Comparison of ENCODE assay signal across 13 mouse cellular contexts in the genomic region with DNA sequence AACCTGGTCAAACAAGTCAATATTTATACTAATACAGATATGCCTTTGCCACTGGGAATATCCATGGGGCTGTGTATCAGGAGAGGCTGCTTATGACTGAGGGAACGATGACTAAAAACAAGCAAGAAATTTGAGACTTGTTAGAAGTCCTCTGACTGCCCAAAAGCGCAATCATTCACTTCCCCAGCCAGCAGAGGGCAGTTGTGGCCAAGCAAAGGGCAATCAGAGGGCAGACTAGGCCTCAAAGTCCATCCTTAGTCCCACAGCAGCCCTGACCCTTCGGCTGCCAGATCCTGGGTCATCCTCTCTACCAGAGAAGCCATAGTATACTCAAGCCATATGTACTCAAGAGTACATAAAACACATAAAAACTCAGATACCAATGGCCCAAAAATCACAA. TPM values are rescaled to one million over a fixed set of nuclear protein-coding genes. Genes with fewer than 3 reads are reported as not detected.
DNase-seq lines count a peak whose midpoint lies in the region; ATAC-seq and TF ChIP-seq lines count a peak whose summit lies in the region.
"Had no signal": no experiment of that assay in that cellular context is flagged by ENCODE, and none has a peak within 500 bp of the region (broad histone marks: within the 10 kb centered on the region; RNA-seq: fewer than 3 reads in every experiment).

No protein-coding gene starts in this region.

- no peak for TF ChIP-seq POLR2A in bone marrow macrophage, adult 2 months (IDR thresholded peaks at IDR 0.05; ENCODE audit: borderline replicate concordance, low read depth, low read length)

- TF ChIP-seq EP300 in stomach, postnatal 0 days (optimal IDR thresholded peaks at IDR 0.05), result no peak

- WGBS in intestine, postnatal 0 days, result 60% methylated on average over 3 of the region's 3 CpGs
- WGBS in intestine, embryonic 16.5 days, result 55% methylated on average over 3 of the region's 3 CpGs
- WGBS in stomach, postnatal 0 days, result 45% methylated on average over 3 of the region's 3 CpGs

- no peak overlapping the region for H3K4me2 ChIP-seq in intestine, postnatal 0 days (replicated peaks; ENCODE audit: low read depth)
- H3K4me2 ChIP-seq in intestine, embryonic 16.5 days (ENCODE audit: low read depth, low read length), result no peak overlapping the region
- no peak overlapping the region for H3K4me2 ChIP-seq in stomach, postnatal 0 days (replicated peaks; ENCODE audit: low read depth)
- H3K4me2 ChIP-seq: forebrain, embryonic 13.5 days; hindbrain, embryonic 15.5 days; liver, embryonic 15.5 days; midbrain, embryonic 12.5 days; stomach, embryonic 15.5 days had no signal

- no peak overlapping the region for H3K4me3 ChIP-seq in intestine, postnatal 0 days (ENCODE audit: low read depth, low read length)
- no peak overlapping the region for H3K4me3 ChIP-seq in intestine, embryonic 16.5 days (ENCODE audit: low read length)
- H3K4me3 ChIP-seq in bone marrow macrophage, adult 2 months (ENCODE audit: insufficient read depth, low read length), result no peak overlapping the region
- H3K4me3 ChIP-seq in stomach, postnatal 0 days (ENCODE audit: low read depth, low read length), result no peak overlapping the region
- H3K4me3 ChIP-seq: forebrain, embryonic 13.5 days; hindbrain, embryonic 15.5 days; liver, embryonic 15.5 days; midbrain, embryonic 12.5 days; stomach, embryonic 15.5 days had no signal

- no peak overlapping the region for H3K9ac ChIP-seq in intestine, postnatal 0 days (ENCODE audit: low read depth, low read length)
- no peak overlapping the region for H3K9ac ChIP-seq in intestine, embryonic 16.5 days (ENCODE audit: low read depth, low read length)
- no peak overlapping the region for H3K9ac ChIP-seq in stomach, postnatal 0 days (ENCODE audit: low read length)
- H3K9ac ChIP-seq: forebrain, embryonic 13.5 days; hindbrain, embryonic 15.5 days; liver, embryonic 15.5 days; midbrain, embryonic 12.5 days; stomach, embryonic 15.5 days had no signal

- no peak overlapping the region for H3K27ac ChIP-seq in intestine, postnatal 0 days (ENCODE audit: low read depth, low read length)
- H3K27ac ChIP-seq in intestine, embryonic 16.5 days (ENCODE audit: low read length), result no peak overlapping the region
- H3K27ac ChIP-seq in bone marrow macrophage, adult 2 months (ENCODE audit: insufficient read depth, low read depth, low read length), result no peak overlapping the region
- H3K27ac ChIP-seq in stomach, postnatal 0 days (replicated peaks), result no peak overlapping the region
- H3K27ac ChIP-seq: forebrain, embryonic 13.5 days; hindbrain, embryonic 15.5 days; liver, embryonic 15.5 days; midbrain, embryonic 12.5 days; stomach, embryonic 15.5 days had no signal

- no peak for ATAC-seq in intestine, postnatal 0 days
- ATAC-seq in intestine, embryonic 16.5 days, result no peak
- ATAC-seq in stomach, postnatal 0 days (ENCODE audit: low FRiP score, low TSS enrichment), result no peak
- ATAC-seq: forebrain, embryonic 13.5 days had no signal

- peaks cover 8% of the 10 kb centered on the region; the same call in 1 of the 2 replicates for H3K9me3 ChIP-seq in intestine, postnatal 0 days (ENCODE audit: control insufficient read depth)
- peaks cover 8% of the 10 kb centered on the region for H3K9me3 ChIP-seq in intestine, embryonic 16.5 days (ENCODE audit: control insufficient read depth, low read length)
- H3K9me3 ChIP-seq in stomach, postnatal 0 days (ENCODE audit: control insufficient read depth, low read length), result no peaks in the 10 kb centered on the region
- H3K9me3 ChIP-seq: hindbrain, embryonic 15.5 days; liver, embryonic 15.5 days; midbrain, embryonic 12.5 days; stomach, embryonic 15.5 days had no signal

- TF ChIP-seq CTCF in intestine, postnatal 0 days (IDR thresholded peaks at IDR 0.05; ENCODE audit: low read depth), result peak; percentile 19; the same call in 1 of the 2 replicates
- 0 out of 2 replicates have a peak, but pooled peaks have one; percentile 7 for TF ChIP-seq CTCF in bone marrow macrophage, adult 2 months (IDR thresholded peaks at IDR 0.05; ENCODE audit: low read depth, low read length)
- peak; percentile 20; the same call in 1 of the 2 replicates for TF ChIP-seq CTCF in stomach, postnatal 0 days (IDR thresholded peaks at IDR 0.05; ENCODE audit: low read depth)

- no peaks in the 10 kb centered on the region for H3K27me3 ChIP-seq in intestine, postnatal 0 days (replicated peaks; ENCODE audit: control insufficient read depth, insufficient read depth, low read length)
- no peaks in the 10 kb centered on the region for H3K27me3 ChIP-seq in intestine, embryonic 16.5 days (replicated peaks; ENCODE audit: control insufficient read depth, insufficient read depth, low read length)
- H3K27me3 ChIP-seq in stomach, postnatal 0 days (ENCODE audit: control insufficient read depth, insufficient read depth, low read length), result no peaks in the 10 kb centered on the region
- H3K27me3 ChIP-seq: forebrain, embryonic 13.5 days; hindbrain, embryonic 15.5 days; liver, embryonic 15.5 days; midbrain, embryonic 12.5 days; stomach, embryonic 15.5 days had no signal

- DNase-seq in thymus, postnatal 4 days, result peak; percentile 34
- no peak for DNase-seq in thymus, postnatal 25 days
- DNase-seq in stomach, postnatal 0 days (ENCODE audit: low spot score), result no peak
- DNase-seq in neural tube, embryonic 10.5 days (ENCODE audit: extremely low spot score, low spot score), result no peak
- DNase-seq in right cerebral cortex, postnatal 4 days, result no peak

- no peaks in the 10 kb centered on the region for H3K36me3 ChIP-seq in intestine, postnatal 0 days (ENCODE audit: control insufficient read depth, insufficient read depth)
- 0 out of 2 replicates have a peak, but pooled peaks cover 3% of the 10 kb centered on the region for H3K36me3 ChIP-seq in intestine, embryonic 16.5 days (ENCODE audit: control insufficient read depth, insufficient read depth, low read length)
- H3K36me3 ChIP-seq in stomach, postnatal 0 days (ENCODE audit: control insufficient read depth, insufficient read depth, low read length), result no peaks in the 10 kb centered on the region
- H3K36me3 ChIP-seq: hindbrain, embryonic 15.5 days; liver, embryonic 15.5 days; midbrain, embryonic 12.5 days; stomach, embryonic 15.5 days had no signal

- H3K4me1 ChIP-seq in intestine, postnatal 0 days (replicated peaks; ENCODE audit: control insufficient read depth, insufficient read depth, low read length), result no peaks in the 10 kb centered on the region
- no peaks in the 10 kb centered on the region for H3K4me1 ChIP-seq in intestine, embryonic 16.5 days (ENCODE audit: control insufficient read depth, insufficient read depth, low read length)
- no peaks in the 10 kb centered on the region for H3K4me1 ChIP-seq in bone marrow macrophage, adult 2 months (ENCODE audit: control insufficient read depth, insufficient read depth, low read length)
- H3K4me1 ChIP-seq in stomach, postnatal 0 days (replicated peaks; ENCODE audit: control insufficient read depth, insufficient read depth), result no peaks in the 10 kb centered on the region
- H3K4me1 ChIP-seq: forebrain, embryonic 13.5 days; hindbrain, embryonic 15.5 days; liver, embryonic 15.5 days; midbrain, embryonic 12.5 days; stomach, embryonic 15.5 days had no signal

RNA-seq across cellular contexts. Expression of gene Ulbp1, which starts 11.4 kb away (rescaled TPM):
- polyA plus RNA-seq in intestine, postnatal 0 days (2015; fragmentation: Nextera tagmentation; extraction: Ambion mirVana), result 1.6 and 1.9 TPM in 2 replicates
- 3.0 and 3.3 TPM in 2 replicates for polyA plus RNA-seq in intestine, embryonic 16.5 days (2015; fragmentation: Nextera tagmentation; extraction: Ambion mirVana)
- 18.3 and 18.6 TPM in 2 replicates for polyA plus RNA-seq in bone marrow macrophage, adult 2 months (2012; ENCODE audit: insufficient read depth, insufficient read length, missing spikeins)
- polyA plus RNA-seq in stomach, postnatal 0 days (2015; fragmentation: Nextera tagmentation; extraction: Ambion mirVana), result 0.56 and 0.59 TPM in 2 replicates
